ENCODE assay signal across 21 mouse cellular contexts in the genomic region with DNA sequence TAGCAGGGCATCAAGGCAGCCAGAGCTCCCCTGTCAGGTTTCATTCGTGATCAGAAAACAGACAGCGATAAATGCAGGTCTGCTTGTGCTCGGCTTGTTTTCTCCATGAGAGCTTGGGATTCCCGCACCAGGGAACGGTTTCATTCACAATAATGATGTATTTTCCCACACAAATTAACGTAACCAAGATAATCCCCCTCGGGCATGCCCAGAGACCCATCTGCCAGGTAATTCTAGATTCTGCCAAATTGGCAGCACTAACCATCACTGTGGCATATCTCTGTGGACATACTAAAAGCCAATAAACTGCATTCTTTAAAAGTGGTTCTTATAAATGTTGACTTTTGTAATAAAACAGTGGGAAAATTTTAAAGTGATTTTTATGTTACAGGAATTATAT. TPM values are rescaled to one million over a fixed set of nuclear protein-coding genes. Genes with fewer than 3 reads are reported as not detected.
A peak's percentile ranks its signal among the peaks of the same experiment; 100 is the strongest.
DNase-seq lines count a peak whose midpoint lies in the region; ATAC-seq lines count a peak whose summit lies in the region.
"Had no signal": no experiment of that assay in that cellular context is flagged by ENCODE, and none has a peak within 500 bp of the region (broad histone marks: within the 10 kb centered on the region; RNA-seq: fewer than 3 reads in every experiment).

No protein-coding gene starts in this region.

- intact Hi-C loops in gastrocnemius, postnatal 14 days (cut with DNase I; ENCODE audit: low total_unique reads): no loop called here

- no peaks in the 10 kb centered on the region for H3K4me1 ChIP-seq in hindbrain, embryonic 14.5 days (replicated peaks; ENCODE audit: control insufficient read depth, insufficient read depth, low read length)
- H3K4me1 ChIP-seq in hindbrain, embryonic 13.5 days (replicated peaks): 0 out of 2 replicates have a peak, but pooled peaks cover 2% of the 10 kb centered on the region
- H3K4me1 ChIP-seq: heart, embryonic 13.5 days; kidney, embryonic 15.5 days; limb, embryonic 10.5 days; midbrain, embryonic 12.5 days had no signal

- no peaks in the 10 kb centered on the region for H3K9me3 ChIP-seq in hindbrain, embryonic 14.5 days (ENCODE audit: control insufficient read depth, low read length)
- no peaks in the 10 kb centered on the region for H3K9me3 ChIP-seq in hindbrain, embryonic 13.5 days
- H3K9me3 ChIP-seq: heart, embryonic 13.5 days; kidney, embryonic 15.5 days; limb, embryonic 10.5 days; midbrain, embryonic 12.5 days had no signal

- H3K27ac ChIP-seq in hindbrain, embryonic 14.5 days: no peak overlapping the region
- no peak overlapping the region for H3K27ac ChIP-seq in hindbrain, embryonic 13.5 days
- H3K27ac ChIP-seq: heart, embryonic 13.5 days; kidney, embryonic 15.5 days; limb, embryonic 10.5 days; midbrain, embryonic 12.5 days had no signal

- no peaks in the 10 kb centered on the region for H3K27me3 ChIP-seq in hindbrain, embryonic 14.5 days (ENCODE audit: control insufficient read depth, insufficient read depth, low read length)
- H3K27me3 ChIP-seq in hindbrain, embryonic 13.5 days: no peaks in the 10 kb centered on the region
- H3K27me3 ChIP-seq: heart, embryonic 13.5 days; kidney, embryonic 15.5 days; midbrain, embryonic 12.5 days had no signal

- H3K9ac ChIP-seq in hindbrain, embryonic 14.5 days: no peak overlapping the region
- no peak overlapping the region for H3K9ac ChIP-seq in hindbrain, embryonic 13.5 days
- H3K9ac ChIP-seq: heart, embryonic 13.5 days; kidney, embryonic 15.5 days; midbrain, embryonic 12.5 days had no signal

- H3K36me3 ChIP-seq in hindbrain, embryonic 14.5 days (replicated peaks; ENCODE audit: control insufficient read depth, insufficient read depth): no peaks in the 10 kb centered on the region
- H3K36me3 ChIP-seq in hindbrain, embryonic 13.5 days: peaks cover 7% of the 10 kb centered on the region; the same call in 1 of the 2 replicates
- H3K36me3 ChIP-seq: kidney, embryonic 15.5 days; limb, embryonic 10.5 days; midbrain, embryonic 12.5 days had no signal

- WGBS in hindbrain, embryonic 14.5 days: 67% methylated on average over 7 of the region's 7 CpGs
- WGBS in hindbrain, embryonic 13.5 days: 69% methylated on average over 7 of the region's 7 CpGs

- H3K4me2 ChIP-seq in hindbrain, embryonic 14.5 days (replicated peaks): no peak overlapping the region; the same call in 1 of the 2 replicates
- no peak overlapping the region for H3K4me2 ChIP-seq in hindbrain, embryonic 13.5 days
- H3K4me2 ChIP-seq: heart, embryonic 13.5 days; kidney, embryonic 15.5 days; liver, embryonic 11.5 days; midbrain, embryonic 12.5 days had no signal

- no peak for ATAC-seq in hindbrain, embryonic 14.5 days (ENCODE audit: low FRiP score)
- no peak for ATAC-seq in hindbrain, embryonic 13.5 days (ENCODE audit: low FRiP score)
- no peak for ATAC-seq in activated CD4-positive, CD25-positive, alpha-beta regulatory T cell, adult 4 months
- ATAC-seq: intestine, embryonic 16.5 days; Patski had no signal

- peak; percentile 61 for DNase-seq in hindbrain, embryonic 14.5 days (ENCODE audit: low spot score)
- peak; percentile 68 for DNase-seq in brain, adult 2 months (ENCODE audit: low read depth, low spot score)
- DNase-seq in cerebellum, adult 11-12 months: peak; percentile 33
- peak; percentile 64 to 72 for DNase-seq in cerebellum, postnatal 25 days
- no peak for DNase-seq in gastrocnemius, postnatal 14 days
- no peak for DNase-seq in right cerebral cortex, postnatal 25 days
- DNase-seq: adrenal gland, postnatal 36 days; heart, postnatal 36 days; lung, adult 2 months; lung, postnatal 4 days; thymus, postnatal 36 days had no signal

- no peak overlapping the region for H3K4me3 ChIP-seq in hindbrain, embryonic 14.5 days (replicated peaks; ENCODE audit: low read length)
- H3K4me3 ChIP-seq in hindbrain, embryonic 13.5 days: no peak overlapping the region
- H3K4me3 ChIP-seq: heart, embryonic 13.5 days; kidney, embryonic 15.5 days; limb, embryonic 10.5 days; midbrain, embryonic 12.5 days had no signal

RNA-seq across cellular contexts. Expression of a gene that starts 6.4 kb away (rescaled TPM):
- 6.7 and 10.8 TPM in 2 replicates for polyA plus RNA-seq in hindbrain, embryonic 14.5 days (2014; fragmentation: Nextera tagmentation; extraction: Ambion mirVana)
- polyA plus RNA-seq in hindbrain, embryonic 13.5 days (2015; fragmentation: Nextera tagmentation; extraction: Ambion mirVana): 3.9 and 7.2 TPM in 2 replicates
- total RNA-seq in gastrocnemius, postnatal 14 days (2021): not detected
- not detected for polyA plus RNA-seq in activated CD4-positive, CD25-positive, alpha-beta regulatory T cell, adult 4 months (2017; shearing (Covaris generic))
- total RNA-seq: heart, postnatal 36 days had no signal
- polyA plus RNA-seq: heart, embryonic 13.5 days; intestine, embryonic 16.5 days; kidney, embryonic 15.5 days; large intestine, adult 2 months; limb, embryonic 10.5 days; liver, embryonic 11.5 days; lung, adult 2 months; Patski had no signal

Comparison
In these comparisons a context has a peak if more than half of its experiments do, and no peak if none do; other contexts are left out.
1. DNase-seq: peak in hindbrain, embryonic 14.5 days (single experiment), brain, adult 2 months (single experiment), cerebellum, adult 11-12 months (single experiment) and cerebellum, postnatal 25 days (2 of 2); none in gastrocnemius, postnatal 14 days (single experiment) and right cerebral cortex, postnatal 25 days (single experiment).